Mouse (Mus musculus): Measurements from ENCODE around the gene Ercc6. TPM values are rescaled to one million over a fixed set of nuclear protein-coding genes. Genes with fewer than 3 reads are reported as not detected.

Ercc6 gene
- polyA plus RNA-seq, 1 experiment = not detected

GRCm38 (mm10) chr14:32543075-32543474 lies 29.8 kb downstream of the Ercc6 start:
- TF ChIP-seq POLR2A (IDR thresholded peaks at IDR 0.05; ENCODE audit: insufficient read depth, low read depth, low read length) = no peak
- TF ChIP-seq CTCF (IDR thresholded peaks at IDR 0.05; ENCODE audit: insufficient read depth, low read depth, low read length) = no peak
- H3K27ac ChIP-seq (ENCODE audit: insufficient read depth, low read depth, low read length) = no peak overlapping the region
- no peak overlapping the region for H3K4me3 ChIP-seq (ENCODE audit: insufficient read depth, low read depth, low read length)
- peaks cover 4% of the 10 kb centered on the region; the same call in 1 of the 2 replicates for H3K4me1 ChIP-seq (ENCODE audit: control insufficient read depth, insufficient read depth, low read length)

- no peak overlapping the region for H3K27ac ChIP-seq (ENCODE audit: insufficient read depth, low read depth, low read length)
- no peak for TF ChIP-seq POLR2A (IDR thresholded peaks at IDR 0.05; ENCODE audit: insufficient read depth, low read depth, low read length)
- TF ChIP-seq CTCF (IDR thresholded peaks at IDR 0.05; ENCODE audit: insufficient read depth, low read depth, low read length) = no peak
- no peak overlapping the region for H3K4me3 ChIP-seq (ENCODE audit: insufficient read depth, low read depth, low read length)
- H3K4me1 ChIP-seq (ENCODE audit: control insufficient read depth, insufficient read depth, low read length) = peaks cover 2% of the 10 kb centered on the region; the same call in 1 of the 2 replicates
- 77% methylated on average over 5 of the region's 5 CpGs for WGBS
Observed at GRCm38 (mm10) chr14:32546676-32547075, 33.4 kb downstream of the Ercc6 start.

DNA sequence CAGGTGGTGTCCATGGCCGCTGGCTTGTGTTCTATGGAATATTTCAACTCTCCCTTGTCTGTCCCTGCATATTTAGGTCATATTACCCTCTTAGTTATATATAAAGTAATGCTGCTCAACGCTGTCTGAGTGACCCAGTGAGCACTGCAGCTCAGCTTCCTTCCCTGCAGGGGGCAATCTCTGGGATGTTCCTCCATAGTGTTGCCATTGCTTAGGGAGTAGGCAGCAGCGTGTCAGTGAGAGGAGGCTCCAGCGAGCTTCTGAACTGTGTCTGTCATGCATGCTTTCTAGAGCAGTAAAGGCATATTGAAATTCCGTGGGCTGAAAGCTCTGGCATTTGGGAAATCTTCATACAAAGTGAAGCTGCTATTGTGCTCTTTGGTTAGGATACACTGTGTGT lies 38.5 kb downstream of the Ercc6 start:
- WGBS = 79% methylated on average over 5 of the region's 5 CpGs
- Histone ChIP-seq H3K4me1 (ENCODE audit: control insufficient read depth, insufficient read depth, low read length) (no peaks in the 10 kb centered on the region; the same call in 1 of the 2 replicates), H3K27ac (ENCODE audit: insufficient read depth, low read depth, low read length) (no peak overlapping the region), H3K4me3 (ENCODE audit: insufficient read depth, low read depth, low read length) (no peak overlapping the region)
- TF ChIP-seq POLR2A (IDR thresholded peaks at IDR 0.05; ENCODE audit: insufficient read depth, low read depth, low read length) (no peak), CTCF (IDR thresholded peaks at IDR 0.05; ENCODE audit: insufficient read depth, low read depth, low read length) (no peak)

GRCm38 (mm10) chr14:32553198-32553903 lies 40.0 kb downstream of the Ercc6 start:
- WGBS = 58% methylated on average over 10 of the region's 10 CpGs
- Histone ChIP-seq H3K27ac (ENCODE audit: insufficient read depth, low read depth, low read length) (no peak overlapping the region), H3K4me3 (ENCODE audit: insufficient read depth, low read depth, low read length) (no peak overlapping the region), H3K4me1 (ENCODE audit: control insufficient read depth, insufficient read depth, low read length) (no peaks in the 10 kb centered on the region; the same call in 1 of the 2 replicates)
- no peak for TF ChIP-seq POLR2A (IDR thresholded peaks at IDR 0.05; ENCODE audit: insufficient read depth, low read depth, low read length)
- no peak for TF ChIP-seq CTCF (IDR thresholded peaks at IDR 0.05; ENCODE audit: insufficient read depth, low read depth, low read length)

GRCm38 (mm10) chr14:32554860-32555526 lies 41.7 kb downstream of the Ercc6 start:
- no peak overlapping the region for H3K27ac ChIP-seq (ENCODE audit: insufficient read depth, low read depth, low read length)
- H3K4me3 ChIP-seq (ENCODE audit: insufficient read depth, low read depth, low read length) = no peak overlapping the region
- no peaks in the 10 kb centered on the region; the same call in 1 of the 2 replicates for H3K4me1 ChIP-seq (ENCODE audit: control insufficient read depth, insufficient read depth, low read length)
- TF ChIP-seq POLR2A (IDR thresholded peaks at IDR 0.05; ENCODE audit: insufficient read depth, low read depth, low read length) (no peak), CTCF (IDR thresholded peaks at IDR 0.05; ENCODE audit: insufficient read depth, low read depth, low read length) (no peak)
- WGBS = 76% methylated on average over 8 of the region's 8 CpGs

DNA sequence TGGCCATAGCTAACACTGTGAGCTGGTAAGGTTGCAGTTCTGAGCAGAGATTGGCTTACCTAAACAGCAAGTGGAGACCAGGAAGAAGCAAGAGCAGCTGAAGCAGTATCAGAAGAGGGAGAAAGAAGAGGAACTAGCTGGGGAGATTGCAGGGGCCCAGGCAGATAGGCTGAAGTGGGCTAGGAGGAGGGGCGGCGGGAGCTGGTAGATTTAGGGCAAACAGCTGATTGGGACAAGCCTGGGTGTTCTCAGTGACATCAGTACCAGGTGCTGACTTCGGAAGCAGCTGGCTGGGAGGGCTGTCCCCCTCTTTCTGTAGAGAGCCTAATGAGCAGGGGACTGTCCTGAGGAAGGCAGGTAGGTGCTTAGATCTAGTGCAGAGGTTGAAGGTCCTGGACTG lies 48.1 kb downstream of the Ercc6 start:
- WGBS = 98% methylated on average over 3 of the region's 3 CpGs
- no peak for TF ChIP-seq POLR2A (IDR thresholded peaks at IDR 0.05; ENCODE audit: insufficient read depth, low read depth, low read length)
- TF ChIP-seq CTCF (IDR thresholded peaks at IDR 0.05; ENCODE audit: insufficient read depth, low read depth, low read length) = no peak

GRCm38 (mm10) chr14:32563661-32564060 lies 50.3 kb downstream of the Ercc6 start:
- H3K4me1 ChIP-seq (ENCODE audit: control insufficient read depth, insufficient read depth, low read length) = no peaks in the 10 kb centered on the region
- H3K4me3 ChIP-seq (ENCODE audit: insufficient read depth, low read depth, low read length) = no peak overlapping the region
- WGBS = 74% methylated on average over 6 of the region's 6 CpGs
- TF ChIP-seq CTCF (IDR thresholded peaks at IDR 0.05; ENCODE audit: insufficient read depth, low read depth, low read length) (no peak), POLR2A (IDR thresholded peaks at IDR 0.05; ENCODE audit: insufficient read depth, low read depth, low read length) (no peak)
- no peak overlapping the region for H3K27ac ChIP-seq (ENCODE audit: insufficient read depth, low read depth, low read length)

More for the DNA sequence above, 48.1 kb downstream of the Ercc6 start:
- Histone ChIP-seq H3K4me3 (ENCODE audit: insufficient read depth, low read depth, low read length) (no peak overlapping the region), H3K4me1 (ENCODE audit: control insufficient read depth, insufficient read depth, low read length) (no peaks in the 10 kb centered on the region), H3K27ac (ENCODE audit: insufficient read depth, low read depth, low read length) (no peak overlapping the region)

- Histone ChIP-seq H3K4me1 (ENCODE audit: control insufficient read depth, insufficient read depth, low read length) (peaks cover 4% of the 10 kb centered on the region), H3K27ac (ENCODE audit: insufficient read depth, low read depth, low read length) (no peak overlapping the region), H3K4me3 (ENCODE audit: insufficient read depth, low read depth, low read length) (no peak overlapping the region)
- TF ChIP-seq CTCF (IDR thresholded peaks at IDR 0.05; ENCODE audit: insufficient read depth, low read depth, low read length) (no peak), POLR2A (IDR thresholded peaks at IDR 0.05; ENCODE audit: insufficient read depth, low read depth, low read length) (no peak)
- 59% methylated on average over 8 of the region's 8 CpGs for WGBS
Observed at GRCm38 (mm10) chr14:32572519-32572918, 59.2 kb downstream of the Ercc6 start.

DNA sequence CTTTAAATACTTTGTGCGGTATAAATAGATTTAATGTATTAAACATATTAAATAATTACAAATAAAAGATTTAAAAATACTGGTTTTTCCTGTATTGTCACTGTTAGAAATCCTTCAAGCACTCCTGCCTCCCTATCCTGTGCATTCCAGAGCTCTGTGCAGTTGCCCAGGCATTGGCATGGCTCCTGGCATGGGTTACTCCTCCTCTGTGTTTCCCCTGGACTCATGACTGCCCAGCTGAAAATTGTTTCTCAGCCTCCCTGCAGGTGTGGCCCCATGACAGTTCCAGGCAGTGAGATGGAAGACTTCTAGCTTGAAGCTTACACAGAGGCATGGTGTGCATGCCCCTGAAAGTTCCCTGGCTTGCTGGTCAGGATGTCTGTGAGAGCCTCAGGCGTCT lies 65.1 kb downstream of the Ercc6 start:
- 96% methylated on average over 2 of the region's 2 CpGs for WGBS
- H3K4me1 ChIP-seq (ENCODE audit: control insufficient read depth, insufficient read depth, low read length) = peaks cover 4% of the 10 kb centered on the region
- no peak overlapping the region for H3K27ac ChIP-seq (ENCODE audit: insufficient read depth, low read depth, low read length)
- no peak overlapping the region for H3K4me3 ChIP-seq (ENCODE audit: insufficient read depth, low read depth, low read length)
- TF ChIP-seq POLR2A (IDR thresholded peaks at IDR 0.05; ENCODE audit: insufficient read depth, low read depth, low read length) = no peak

Measured in olfactory bulb, adult 2 months (tissue).